Mouse (Mus musculus) midbrain, embryonic 11.5 days (tissue): Measurements from ENCODE around the gene 2610528J11Rik. TPM values are rescaled to one million over a fixed set of nuclear protein-coding genes. Genes with fewer than 3 reads are reported as not detected.

Experiments used
- ATAC-seq: fragments of 200-750 bp; cut with Nextera tagmentation; 2 replicates; pipeline ENCODE4 v1.8.0; 2017; ENCODE audit warnings: moderate TSS enrichment, moderate library complexity; ENCODE audit not compliant: low FRiP score
- DNase-seq: peaks from one replicate; pipeline ENCODE4 v3.0.0; 2015; ENCODE audit warnings: low spot score; ENCODE audit errors: missing footprints
- H3K27ac ChIP-seq: fragments of 300-500 bp; sonication (generic); 2 replicates; pipeline ENCODE4 v1.5.1; 2014; ENCODE audit warnings: low read depth, low read length
- H3K27me3 ChIP-seq: fragments of 300-500 bp; sonication (generic); 2 replicates; pipeline ENCODE4 v1.6.1; 2014; ENCODE audit warnings: mild to moderate bottlenecking, low read length, moderate library complexity, mixed read lengths; ENCODE audit not compliant: control insufficient read depth, insufficient read depth
- H3K36me3 ChIP-seq: fragments of 300-500 bp; sonication (generic); 2 replicates; pipeline ENCODE4 v1.6.1; 2014; ENCODE audit warnings: mild to moderate bottlenecking, low read length, moderate library complexity, mixed read lengths; ENCODE audit not compliant: control insufficient read depth, insufficient read depth
- H3K4me1 ChIP-seq: fragments of 300-500 bp; sonication (generic); 2 replicates; pipeline ENCODE4 v1.6.1; 2014; ENCODE audit warnings: low read length; ENCODE audit not compliant: control insufficient read depth, insufficient read depth
- H3K4me2 ChIP-seq: fragments of 300-500 bp; sonication (generic); 2 replicates; pipeline ENCODE4 v1.6.1; 2014; ENCODE audit warnings: mild to moderate bottlenecking, moderate library complexity
- H3K4me3 ChIP-seq: fragments of 300-500 bp; sonication (generic); 2 replicates; pipeline ENCODE4 v1.5.1; 2014; ENCODE audit warnings: low read depth, low read length
- H3K9ac ChIP-seq: fragments of 300-500 bp; sonication (generic); 2 replicates; pipeline ENCODE4 v1.6.1; 2014; ENCODE audit warnings: low read length
- H3K9me3 ChIP-seq: fragments of 300-500 bp; sonication (generic); 2 replicates; pipeline ENCODE4 v1.6.1; 2016; ENCODE audit warnings: low read length; ENCODE audit not compliant: control insufficient read depth
- WGBS: fragments of 180-500 bp; shearing (Covaris S2); extraction: QIAGEN DNeasy Blood & Tissue Kit; methylation state at CpG from one replicate; pipeline ENCODE4 v1.1.7; 2014; 5-methylcytosine and 5-hydroxymethylcytosine counted together
- polyA plus RNA-seq: library from polyadenylated mRNA; unstranded; fragments of >200 nt; fragmentation: Nextera tagmentation; extraction: Ambion mirVana; gene quantifications from 2 replicates; pipeline ENCODE4 v1.2.1, GENCODE M21; 2014

The 2610528J11Rik gene
- polyA plus RNA-seq, 1 experiment from 2014 or later, result 0.42 TPM

GRCm38 (mm10) chr4:118533156-118533555 lies 6.4 kb downstream of the 2610528J11Rik start:
- Histone ChIP-seq H3K4me2 (no peak overlapping the region), H3K27me3 (no peaks in the 10 kb centered on the region), H3K9ac (no peak overlapping the region), H3K36me3 (no peaks in the 10 kb centered on the region), H3K4me3 (no peak overlapping the region), H3K9me3 (no peaks in the 10 kb centered on the region), H3K4me1 (peaks cover 5% of the 10 kb centered on the region; the same call in 1 of the 2 replicates), H3K27ac (no peak overlapping the region)
- ATAC-seq, result no peak
- no peak for DNase-seq
- WGBS, result 60% methylated on average over 3 of the region's 4 CpGs

GRCm38 (mm10) chr4:118533605-118534004 lies 6.8 kb downstream of the 2610528J11Rik start:
- no peak overlapping the region for H3K9ac ChIP-seq
- no peak overlapping the region for H3K4me2 ChIP-seq
- H3K36me3 ChIP-seq, result no peaks in the 10 kb centered on the region
- WGBS, result 83% methylated on average over 7 of the region's 7 CpGs
- no peaks in the 10 kb centered on the region; the same call in 1 of the 2 replicates for H3K27me3 ChIP-seq
- H3K4me1 ChIP-seq, result peaks cover 5% of the 10 kb centered on the region; the same call in 1 of the 2 replicates
- no peak overlapping the region for H3K27ac ChIP-seq
- H3K4me3 ChIP-seq, result no peak overlapping the region
- no peaks in the 10 kb centered on the region for H3K9me3 ChIP-seq
- no peak for DNase-seq
- no peak for ATAC-seq

- ATAC-seq (no peak), DNase-seq (no peak)
- Histone ChIP-seq H3K4me2 (no peak overlapping the region), H3K9ac (no peak overlapping the region), H3K4me3 (no peak overlapping the region), H3K9me3 (no peaks in the 10 kb centered on the region), H3K36me3 (no peaks in the 10 kb centered on the region), H3K4me1 (peaks cover 10% of the 10 kb centered on the region; the same call in 1 of the 2 replicates), H3K27ac (no peak overlapping the region), H3K27me3 (no peaks in the 10 kb centered on the region; the same call in 1 of the 2 replicates)
- WGBS, result 83% methylated on average over 6 of the region's 6 CpGs
These were observed 8.8 kb downstream of the 2610528J11Rik start for GRCm38 (mm10) chr4:118535610-118536009.

- 51% methylated on average over 6 of the region's 6 CpGs for WGBS
- Histone ChIP-seq H3K27me3 (no peaks in the 10 kb centered on the region; the same call in 1 of the 2 replicates), H3K36me3 (no peaks in the 10 kb centered on the region), H3K9ac (no peak overlapping the region), H3K4me1 (peaks cover 6% of the 10 kb centered on the region; the same call in 1 of the 2 replicates), H3K9me3 (no peaks in the 10 kb centered on the region), H3K4me3 (no peak overlapping the region), H3K27ac (no peak overlapping the region), H3K4me2 (no peak overlapping the region)
- DNase-seq, result peak; percentile 45
- no peak for ATAC-seq
These were observed 11.0 kb downstream of the 2610528J11Rik start for GRCm38 (mm10) chr4:118537801-118538200.

- Histone ChIP-seq H3K9me3 (no peaks in the 10 kb centered on the region), H3K9ac (no peak overlapping the region), H3K27me3 (no peaks in the 10 kb centered on the region; the same call in 1 of the 2 replicates), H3K27ac (no peak overlapping the region), H3K4me1 (peaks cover 12% of the 10 kb centered on the region; the same call in 1 of the 2 replicates), H3K36me3 (no peaks in the 10 kb centered on the region), H3K4me3 (no peak overlapping the region), H3K4me2 (no peak overlapping the region)
- DNase-seq, result peak; percentile 76
- whole genome bisulfite sequencing, result 8% methylated on average over 10 of the region's 10 CpGs
- ATAC-seq, result no peak
These were observed 13.1 kb downstream of the 2610528J11Rik start for GRCm38 (mm10) chr4:118539904-118540303.

- 70% methylated on average over 9 of the region's 9 CpGs for WGBS
- no peak overlapping the region for H3K9ac ChIP-seq
- ATAC-seq (no peak), DNase-seq (no peak)
- H3K27ac ChIP-seq, result no peak overlapping the region
- H3K4me1 ChIP-seq, result peaks cover 12% of the 10 kb centered on the region; the same call in 1 of the 2 replicates
- no peaks in the 10 kb centered on the region for H3K9me3 ChIP-seq
- H3K4me3 ChIP-seq, result no peak overlapping the region
- H3K27me3 ChIP-seq, result no peaks in the 10 kb centered on the region; the same call in 1 of the 2 replicates
- no peak overlapping the region for H3K4me2 ChIP-seq
- H3K36me3 ChIP-seq, result no peaks in the 10 kb centered on the region
These were observed 15.8 kb downstream of the 2610528J11Rik start for GRCm38 (mm10) chr4:118542510-118543157.

- Histone ChIP-seq H3K9me3 (no peaks in the 10 kb centered on the region), H3K4me3 (peak overlapping the region; percentile 19), H3K4me2 (peak overlapping the region; percentile 45), H3K27ac (no peak overlapping the region), H3K4me1 (peaks cover 12% of the 10 kb centered on the region; the same call in 1 of the 2 replicates), H3K9ac (no peak overlapping the region), H3K27me3 (no peaks in the 10 kb centered on the region; the same call in 1 of the 2 replicates), H3K36me3 (no peaks in the 10 kb centered on the region)
- ATAC-seq (no peak), DNase-seq (peak; percentile 82)
- 25% methylated on average over 13 of the region's 13 CpGs for WGBS
These were observed 16.3 kb downstream of the 2610528J11Rik start for GRCm38 (mm10) chr4:118543158-118543530.

GRCm38 (mm10) chr4:118543592-118544260 lies 16.9 kb downstream of the 2610528J11Rik start, which contains the start of gene Tmem125:
Tmem125 (minus strand) TSS chr4:118544044.
- DNase-seq, result no peak
- Histone ChIP-seq H3K4me3 (peak within 1 kb of the TSS; percentile 19), H3K9me3 (no peaks in the 10 kb centered on the region), H3K4me2 (peak within 1 kb of the TSS; percentile 45), H3K27me3 (no peaks in the 10 kb centered on the region; the same call in 1 of the 2 replicates), H3K27ac (no peak within 1 kb of the TSS), H3K9ac (0 out of 2 replicates have a peak within 1 kb of the TSS, but pooled peaks have one; percentile 28), H3K36me3 (no peaks in the 10 kb centered on the region), H3K4me1 (peaks cover 12% of the 10 kb centered on the region; the same call in 1 of the 2 replicates)
- 0 out of 2 replicates have a peak, but pooled peaks have one; percentile 27 for ATAC-seq
- WGBS, result 3% methylated on average over 24 of the region's 24 CpGs
